Mouse (Mus musculus): ENCODE results near the gene Fbxo45. TPM values are rescaled to one million over a fixed set of nuclear protein-coding genes. Genes with fewer than 3 reads are reported as not detected.

Gene Fbxo45
- polyA plus RNA-seq, 1 experiment from 2014 or later: 11.0 TPM

- no peak for ATAC-seq
Measured at GRCm38 (mm10) chr16:32204902-32205301, 42.1 kb downstream of the Fbxo45 start.

GRCm38 (mm10) chr16:32202681-32203080 is 44.3 kb downstream of the Fbxo45 start:
- in situ Hi-C loops (cut with MboI; ENCODE audit: low pct_unique_long_range_greater_than_20kb): no loop called here
- DNase-seq (ENCODE audit: low read depth, low spot score) (no peak), ATAC-seq (no peak)
- H3K27me3 ChIP-seq: peaks cover 20% of the 10 kb centered on the region
- ChIA-PET POLR2A (no interaction called here), CTCF (no interaction called here)
- peak; percentile 20 for TF ChIP-seq CTCF (IDR thresholded peaks at IDR 0.05)

More at GRCm38 (mm10) chr16:32204902-32205301, 42.1 kb downstream of the Fbxo45 start:
- H3K27me3 ChIP-seq: peaks cover 20% of the 10 kb centered on the region
- no peak for TF ChIP-seq CTCF (IDR thresholded peaks at IDR 0.05)
- CTCF ChIA-PET: no interaction called here
- in situ Hi-C loops (cut with MboI; ENCODE audit: low pct_unique_long_range_greater_than_20kb): no loop called here
- POLR2A ChIA-PET: no interaction called here
- DNase-seq (ENCODE audit: low read depth, low spot score): no peak

- DNase-seq (ENCODE audit: low read depth, low spot score) (no peak), ATAC-seq (no peak)
- TF ChIP-seq CTCF (IDR thresholded peaks at IDR 0.05): no peak
- H3K27me3 ChIP-seq: peaks cover 20% of the 10 kb centered on the region
- in situ Hi-C loops (cut with MboI; ENCODE audit: low pct_unique_long_range_greater_than_20kb): no loop called here
- POLR2A ChIA-PET: no interaction called here
- CTCF ChIA-PET: no interaction called here
Measured at GRCm38 (mm10) chr16:32201004-32201325, 46.0 kb downstream of the Fbxo45 start.

- in situ Hi-C loops (cut with MboI; ENCODE audit: low pct_unique_long_range_greater_than_20kb): no loop called here
- H3K27me3 ChIP-seq: peaks cover 20% of the 10 kb centered on the region
- TF ChIP-seq CTCF (IDR thresholded peaks at IDR 0.05): no peak
- DNase-seq (ENCODE audit: low read depth, low spot score) (no peak), ATAC-seq (no peak)
- ChIA-PET POLR2A (no interaction called here), CTCF (no interaction called here)
Measured at GRCm38 (mm10) chr16:32200256-32201003, 46.5 kb downstream of the Fbxo45 start.

GRCm38 (mm10) chr16:32190011-32190441 is 56.9 kb downstream of the Fbxo45 start:
- POLR2A ChIA-PET: no interaction called here
- ATAC-seq: no peak
- CTCF ChIA-PET: no interaction called here
- in situ Hi-C loops (cut with MboI; ENCODE audit: low pct_unique_long_range_greater_than_20kb): no loop called here
- TF ChIP-seq CTCF (IDR thresholded peaks at IDR 0.05): no peak
- no peak for DNase-seq (ENCODE audit: low read depth, low spot score)
- peaks cover 12% of the 10 kb centered on the region for H3K27me3 ChIP-seq

- no peak for DNase-seq (ENCODE audit: low read depth, low spot score)
- H3K27me3 ChIP-seq: peaks cover 12% of the 10 kb centered on the region
- in situ Hi-C loops (cut with MboI; ENCODE audit: low pct_unique_long_range_greater_than_20kb): no loop called here
- no peak for ATAC-seq
- ChIA-PET CTCF (no interaction called here), POLR2A (interaction anchor here (0.6 kb wide), 1 partner anchor 31 kb away, joined by 4 read pairs; no protein-coding TSS in a partner anchor)
- no peak for TF ChIP-seq CTCF (IDR thresholded peaks at IDR 0.05)
Measured at GRCm38 (mm10) chr16:32189109-32189508, 57.8 kb downstream of the Fbxo45 start.

GRCm38 (mm10) chr16:32186056-32186455 is 60.9 kb downstream of the Fbxo45 start:
- DNase-seq (ENCODE audit: low read depth, low spot score) (no peak), ATAC-seq (no peak)
- peaks cover 7% of the 10 kb centered on the region for H3K27me3 ChIP-seq
- ChIA-PET POLR2A (no interaction called here), CTCF (no interaction called here)
- no peak for TF ChIP-seq CTCF (IDR thresholded peaks at IDR 0.05)
- in situ Hi-C loops (cut with MboI; ENCODE audit: low pct_unique_long_range_greater_than_20kb): no loop called here

Other genes starting within 250 kb of the Fbxo45 start
- gene Senp5, start 243.9 kb downstream of the Fbxo45 start, polyA plus RNA-seq (2021): 41.3 TPM
- 55.7 TPM for gene Pak2, start 167.8 kb downstream of the Fbxo45 start, polyA plus RNA-seq (2021)
- 61.5 TPM for gene Pigx, start 147.4 kb downstream of the Fbxo45 start, polyA plus RNA-seq (2021)
- gene Cep19, start 147.4 kb downstream of the Fbxo45 start, polyA plus RNA-seq (2021): 39.5 TPM
- gene Nrros, start 81.6 kb downstream of the Fbxo45 start, polyA plus RNA-seq (2021): not detected
- gene Bex6, start 67.3 kb downstream of the Fbxo45 start, polyA plus RNA-seq (2021): not detected
- 15.6 TPM for gene Wdr53, start 69 bp upstream of the Fbxo45 start, polyA plus RNA-seq (2021)
- 0.04 TPM for gene Smco1, start 24.3 kb upstream of the Fbxo45 start, polyA plus RNA-seq (2021)
- 13.8 TPM for gene Rnf168, start 30.3 kb upstream of the Fbxo45 start, polyA plus RNA-seq (2021)
- 18.7 TPM for gene Ubxn7, start 85.1 kb upstream of the Fbxo45 start, polyA plus RNA-seq (2021)
- not detected for gene Tm4sf19, start 153.3 kb upstream of the Fbxo45 start, polyA plus RNA-seq (2021)
- gene Tctex1d2, start 172.5 kb upstream of the Fbxo45 start, polyA plus RNA-seq (2021): 54.5 TPM
- 29.7 TPM for gene Pcyt1a, start 183.8 kb upstream of the Fbxo45 start, polyA plus RNA-seq (2021)
- 0.04 TPM for gene Slc51a, start 240.7 kb upstream of the Fbxo45 start, polyA plus RNA-seq (2021)
- not detected for gene Zdhhc19, start 249.1 kb upstream of the Fbxo45 start, polyA plus RNA-seq (2021)